Mouse (Mus musculus) mammary gland, adult 2 months (tissue): ENCODE results near the gene Tgds. TPM values are rescaled to one million over a fixed set of nuclear protein-coding genes. Genes with fewer than 3 reads are reported as not detected.

Experiments used
- polyA plus RNA-seq: library from polyadenylated mRNA; depleted of rRNA; stranded (reverse); fragments of >200 nt; gene quantifications from 2 replicates; pipeline ENCODE4 v1.2.3, GENCODE M21; 2012; ENCODE audit warnings: low replicate concordance; rRNA removed

Tgds gene
- polyA plus RNA-seq = 5.0 and 11.2 TPM in 2 replicates

GRCm38 (mm10) chr14:118132642-118132977 lies at the start of gene Tgds:
Tgds (minus strand) TSS chr14:118132755.

GRCm38 (mm10) chr14:118136744-118137452 lies 4.3 kb upstream of the Tgds start, which contains the start of gene Gpr180:
Gpr180 (plus strand) TSS chr14:118137158.

Other genes with a start within 250 kb of the Tgds start
- gene Dct, start 80.5 kb downstream of the Tgds start, polyA plus RNA-seq = 0.37 and 1.5 TPM in 2 replicates
- 32.4 and 45.7 TPM in 2 replicates for gene Gpr180, start 4.4 kb upstream of the Tgds start, polyA plus RNA-seq
- gene Sox21, start 104.3 kb upstream of the Tgds start, polyA plus RNA-seq = 0.08 and 0.27 TPM in 2 replicates
- not detected in 2 replicates for gene Gm9376, start 134.2 kb upstream of the Tgds start, polyA plus RNA-seq